Mouse (Mus musculus) thymus, adult 2 months (tissue): ENCODE data around the gene Mrpl10.

ENCODE experiments used
- CTCF ChIP-seq: fragments of 200-500 bp; IDR thresholded peaks from 2 replicates; pipeline ENCODE4 v1.5.1; 2012; ENCODE audit warnings: mild to moderate bottlenecking, control low read depth, low read length, moderate library complexity, borderline replicate concordance; ENCODE audit not compliant: control insufficient read depth, poor library complexity, insufficient read depth; ENCODE audit errors: extremely low read depth
- POLR2A ChIP-seq: fragments of 200-500 bp; IDR thresholded peaks from 2 replicates; pipeline ENCODE4 v1.6.1; 2012; ENCODE audit warnings: mild to moderate bottlenecking, low read length, control low read depth, moderate library complexity; ENCODE audit not compliant: control insufficient read depth, poor library complexity, insufficient read depth; ENCODE audit errors: extremely low read depth

- no peak for TF ChIP-seq CTCF
- no peak for TF ChIP-seq POLR2A
Measured at GRCm38 (mm10) chr11:97009198-97009790, 32.1 kb upstream of the Mrpl10 start.
